ENCODE assay signal across 8 mouse cellular contexts in genomic region chr5:149079018-149079757, GRCm38 (mm10).
DNase-seq lines count a peak whose midpoint lies in the region; ATAC-seq lines count a peak whose summit lies in the region.

No protein-coding gene starts in this region.

- ATAC-seq in heart, embryonic 12.5 days (ENCODE audit: insufficient number of reproducible peaks, low FRiP score), result no peak; the same call in 1 of the 2 replicates
- ATAC-seq in limb, embryonic 12.5 days (ENCODE audit: insufficient number of reproducible peaks, insufficient read depth, low FRiP score, low TSS enrichment, low read depth), result no peak
- no peak for ATAC-seq in neural tube, embryonic 15.5 days (ENCODE audit: low FRiP score)

- H3K27me3 ChIP-seq in heart, embryonic 12.5 days (replicated peaks), result no peaks in the 10 kb centered on the region
- H3K27me3 ChIP-seq in limb, embryonic 12.5 days, result no peaks in the 10 kb centered on the region
- no peaks in the 10 kb centered on the region for H3K27me3 ChIP-seq in neural tube, embryonic 15.5 days (replicated peaks)

- peak overlapping the region; percentile 49 for H3K4me2 ChIP-seq in heart, embryonic 12.5 days
- no peak overlapping the region; the same call in 1 of the 2 replicates for H3K4me2 ChIP-seq in limb, embryonic 12.5 days
- no peak overlapping the region for H3K4me2 ChIP-seq in neural tube, embryonic 15.5 days

- H3K36me3 ChIP-seq in heart, embryonic 12.5 days, result no peaks in the 10 kb centered on the region
- no peaks in the 10 kb centered on the region for H3K36me3 ChIP-seq in limb, embryonic 12.5 days
- no peaks in the 10 kb centered on the region for H3K36me3 ChIP-seq in neural tube, embryonic 15.5 days

- DNase-seq in adrenal gland, adult 2 months, result peak; percentile 55
- DNase-seq in adrenal gland, postnatal 25 days, result no peak
- peak; percentile 89 for DNase-seq in 3T3-L1 (ENCODE audit: low read depth, low spot score)
- no peak for DNase-seq in spleen, postnatal 4 days (ENCODE audit: low spot score in 2 of 2)
- DNase-seq in thymus, adult 18-20 months, result no peak

- no peak overlapping the region for H3K4me3 ChIP-seq in heart, embryonic 12.5 days
- no peak overlapping the region; the same call in 1 of the 2 replicates for H3K4me3 ChIP-seq in limb, embryonic 12.5 days (replicated peaks)
- H3K4me3 ChIP-seq in neural tube, embryonic 15.5 days (replicated peaks), result no peak overlapping the region

- WGBS in heart, embryonic 12.5 days, result 7% methylated on average over 18 of the region's 18 CpGs
- 17% methylated on average over 18 of the region's 18 CpGs for WGBS in limb, embryonic 12.5 days
- 27% methylated on average over 18 of the region's 18 CpGs for WGBS in neural tube, embryonic 15.5 days

- H3K9ac ChIP-seq in heart, embryonic 12.5 days, result no peak overlapping the region
- H3K9ac ChIP-seq in limb, embryonic 12.5 days (replicated peaks), result no peak overlapping the region; the same call in 1 of the 2 replicates
- H3K9ac ChIP-seq in neural tube, embryonic 15.5 days (replicated peaks), result no peak overlapping the region

- peaks cover 6% of the 10 kb centered on the region; the same call in 1 of the 2 replicates for H3K9me3 ChIP-seq in heart, embryonic 12.5 days (replicated peaks)
- no peaks in the 10 kb centered on the region for H3K9me3 ChIP-seq in limb, embryonic 12.5 days
- H3K9me3 ChIP-seq in neural tube, embryonic 15.5 days (replicated peaks), result no peaks in the 10 kb centered on the region

- H3K4me1 ChIP-seq in heart, embryonic 12.5 days (replicated peaks), result peaks cover 13% of the 10 kb centered on the region
- peaks cover 15% of the 10 kb centered on the region for H3K4me1 ChIP-seq in limb, embryonic 12.5 days (replicated peaks)
- H3K4me1 ChIP-seq in neural tube, embryonic 15.5 days, result no peaks in the 10 kb centered on the region

- H3K27ac ChIP-seq in heart, embryonic 12.5 days (ENCODE audit: poor library complexity, severe bottlenecking), result peak overlapping the region; percentile 57
- H3K27ac ChIP-seq in limb, embryonic 12.5 days, result peak overlapping the region; percentile 53; the same call in 1 of the 2 replicates
- 0 out of 2 replicates have a peak overlapping the region, but pooled peaks have one; percentile 18 for H3K27ac ChIP-seq in neural tube, embryonic 15.5 days (replicated peaks)

Comparison
In these comparisons a context has a peak if more than half of its experiments do, and no peak if none do; other contexts are left out.
1. DNase-seq: peak in adrenal gland, adult 2 months (single experiment) and 3T3-L1 (single experiment); none in adrenal gland, postnatal 25 days (single experiment), spleen, postnatal 4 days (0 of 2) and thymus, adult 18-20 months (0 of 2).
2. Peak in every context shown above with its lines, with median percentiles within 50 percentile points of each other: H3K27ac ChIP-seq.